Mouse (Mus musculus): Measurements from ENCODE around the gene Zfp626.
"Not testable (repeated sequence)": the region's sequence is repeated elsewhere in the genome, so short reads cannot be mapped to it uniquely, and the experiment has no call there.

Gene Zfp626

DNA sequence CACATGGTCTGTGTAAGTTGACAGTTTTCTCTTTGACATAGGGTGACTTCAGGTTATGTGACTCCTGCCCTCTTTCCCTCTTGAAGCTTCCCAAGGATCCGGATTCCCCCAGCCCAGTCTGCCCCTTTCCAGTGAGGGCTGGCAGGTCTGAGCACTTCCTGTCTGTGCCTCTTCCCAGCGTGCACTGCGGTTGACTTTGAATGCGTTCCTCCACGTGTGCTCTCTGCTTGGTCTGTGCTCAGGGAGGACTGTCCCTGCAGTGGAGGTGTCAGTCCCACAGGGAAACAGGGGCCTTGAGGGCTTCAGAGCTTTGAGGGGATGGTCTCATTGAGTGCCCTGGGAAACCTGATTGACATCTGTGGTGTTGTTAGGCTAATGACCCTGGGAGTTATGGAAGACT is 55.6 kb downstream of the Zfp626 start:
- DNase-seq: not testable (repeated sequence)

Measured in cerebellum, adult 9-10 months (tissue).